Mouse (Mus musculus) megakaryocyte, embryonic 14.5 days (primary cell): Measurements from ENCODE around the gene Robo1.

ENCODE experiments used
- FLI1 ChIP-seq: IDR thresholded peaks from 2 replicates; pipeline ENCODE4 v1.6.1; 2012; ENCODE audit warnings: low read length, inconsistent platforms, mixed read lengths
- GATA1 ChIP-seq: IDR thresholded peaks from 3 replicates; pipeline ENCODE4 v1.6.1; 2012; ENCODE audit warnings: mixed read lengths, low read length, inconsistent platforms, borderline replicate concordance

- no peak for TF ChIP-seq GATA1
- TF ChIP-seq FLI1: no peak
Observed at GRCm38 (mm10) chr16:72576956-72577355, 268.9 kb downstream of the Robo1 start.
